Mouse (Mus musculus) E14TG2a.4 (cell line): ENCODE measurements at regions not wholly inside any gene's neighbourhood (a gene's known extent, or its start where the extent isn't known, plus 50 kb on each side); places are given as distances from the start of the nearest gene placed in this dataset.

Source experiments
- CTCF ChIP-seq: conservative IDR thresholded peaks from 2 replicates; pipeline ENCODE4 v1.5.1; 2014; ENCODE audit warnings: low read length
- NANOG ChIP-seq: IDR thresholded peaks from 2 replicates; pipeline ENCODE4 v1.6.1; 2014; ENCODE audit warnings: borderline replicate concordance, low read length, mixed read lengths

DNA sequence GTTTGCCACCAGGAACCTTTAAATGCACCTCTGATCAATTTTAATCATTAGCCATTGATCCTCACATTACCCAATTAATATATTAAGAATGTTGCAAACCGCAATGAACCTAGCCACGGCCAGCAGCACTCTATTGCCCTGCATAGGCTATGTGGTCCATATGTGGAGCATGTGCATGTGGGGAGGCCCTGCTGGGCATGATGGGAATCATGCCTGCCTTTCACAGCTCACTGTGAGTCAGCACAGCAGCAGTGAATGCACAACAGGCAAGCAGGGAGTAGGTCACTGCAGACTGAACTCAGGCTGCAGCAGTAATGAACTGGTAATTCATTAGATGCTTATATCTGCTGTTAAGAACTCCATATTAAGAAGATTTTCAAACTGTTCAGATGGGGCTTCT is 119.5 kb upstream of the Nrp1 start:
- TF ChIP-seq CTCF (no peak), NANOG (no peak)
